Mouse (Mus musculus) megakaryocyte, adult 5-6 weeks (primary cell): ENCODE results near the gene Chsy1. TPM values are rescaled to one million over a fixed set of nuclear protein-coding genes. Genes with fewer than 3 reads are reported as not detected.

Experiments
- ATAC-seq: 2 replicates; pipeline ENCODE4 v1.8.0; 2016; ENCODE audit warnings: mild to moderate bottlenecking, inconsistent platforms; ENCODE audit not compliant: poor library complexity, severe bottlenecking
- total RNA-seq, 2 experiments: library from RNA; stranded (forward) in 1 of 2; stranded (reverse) in 1 of 2; fragments of 153-499, 151-499 nt in 1 of 2; fragments of 221-1000, 200-1000 nt in 1 of 2; gene quantifications; 2 replicates each; pipeline versions ENCODE4 v1.2.3 to v1.2.4; 2015 to 2017

The Chsy1 gene
- total RNA-seq, 2 experiments from 2014 or later = 18.2 to 37.1 TPM

- ATAC-seq = no peak
Observed at GRCm38 (mm10) chr7:66137309-66137708, 28.0 kb downstream of the Chsy1 start.

DNA sequence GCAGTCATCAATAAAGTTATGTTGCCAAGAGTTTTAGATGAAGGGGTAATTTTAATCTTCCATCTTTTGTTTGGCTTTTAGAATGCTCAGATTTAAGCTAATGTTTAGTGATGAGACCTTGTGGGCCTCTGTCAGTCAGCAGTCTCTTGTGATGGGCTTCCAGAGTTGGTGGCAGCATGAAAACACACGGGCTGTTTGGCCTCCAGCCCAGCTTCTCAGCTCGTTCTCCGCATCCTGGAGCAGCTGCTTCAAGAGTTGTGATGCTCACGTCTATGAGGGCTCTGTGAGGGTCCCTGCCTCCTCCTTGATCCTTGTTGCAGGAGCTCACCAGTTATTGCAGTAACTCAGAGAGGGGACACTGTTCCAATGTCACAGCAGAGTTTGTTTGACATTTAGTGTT, 29.0 kb downstream of the Chsy1 start:
- no peak for ATAC-seq

GRCm38 (mm10) chr7:66138878-66139277, 29.6 kb downstream of the Chsy1 start:
- ATAC-seq = no peak

- ATAC-seq = peak; percentile 66
Observed at GRCm38 (mm10) chr7:66140095-66140494, 30.8 kb downstream of the Chsy1 start.

GRCm38 (mm10) chr7:66140923-66141570, 31.7 kb downstream of the Chsy1 start:
- no peak for ATAC-seq

DNA sequence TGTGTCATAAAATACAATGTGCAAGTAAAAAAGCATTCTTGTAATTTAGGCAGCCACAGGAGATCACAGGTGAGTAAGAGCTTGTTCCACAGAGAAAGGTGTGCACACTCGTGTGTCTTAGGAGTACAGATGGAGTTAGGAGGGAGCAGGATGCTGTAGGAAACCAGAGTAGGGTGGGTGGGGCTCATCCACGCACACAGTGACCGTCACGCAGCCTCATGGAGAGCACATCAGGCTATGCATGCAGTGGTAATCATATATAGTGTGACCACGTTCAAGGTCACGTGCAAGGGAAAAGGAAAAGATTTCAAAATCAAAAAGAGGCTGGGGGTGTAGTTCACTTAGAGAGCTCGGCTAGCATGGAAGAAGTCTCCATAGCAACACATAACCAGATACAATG, 33.2 kb downstream of the Chsy1 start:
- no peak for ATAC-seq

DNA sequence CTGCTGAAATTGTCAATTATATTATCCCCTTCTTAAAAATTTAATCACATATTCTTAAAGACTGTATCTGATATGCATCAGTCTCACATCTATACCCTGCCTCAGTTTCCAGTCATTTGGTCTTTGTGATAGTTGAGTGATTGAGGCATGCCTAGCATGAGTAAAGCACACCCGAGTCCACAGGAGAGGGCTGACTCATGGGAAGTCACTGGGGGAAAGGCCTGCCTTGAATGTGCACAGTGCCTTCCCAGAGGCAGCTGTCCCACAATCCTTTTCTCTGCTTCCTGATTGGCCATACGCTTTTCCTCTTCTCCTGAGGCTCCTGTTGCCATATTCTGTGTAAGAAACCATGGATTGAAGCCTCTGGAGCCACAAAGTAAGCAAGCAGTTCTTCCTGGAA, 35.2 kb downstream of the Chsy1 start:
- ATAC-seq = no peak

- ATAC-seq = 0 out of 2 replicates have a peak, but pooled peaks have one; percentile 35
Observed at GRCm38 (mm10) chr7:66147156-66147555, 37.8 kb downstream of the Chsy1 start.

GRCm38 (mm10) chr7:66147816-66148215, 38.5 kb downstream of the Chsy1 start:
- ATAC-seq = no peak

- ATAC-seq = no peak
Observed at GRCm38 (mm10) chr7:66149506-66149905, 40.2 kb downstream of the Chsy1 start.

DNA sequence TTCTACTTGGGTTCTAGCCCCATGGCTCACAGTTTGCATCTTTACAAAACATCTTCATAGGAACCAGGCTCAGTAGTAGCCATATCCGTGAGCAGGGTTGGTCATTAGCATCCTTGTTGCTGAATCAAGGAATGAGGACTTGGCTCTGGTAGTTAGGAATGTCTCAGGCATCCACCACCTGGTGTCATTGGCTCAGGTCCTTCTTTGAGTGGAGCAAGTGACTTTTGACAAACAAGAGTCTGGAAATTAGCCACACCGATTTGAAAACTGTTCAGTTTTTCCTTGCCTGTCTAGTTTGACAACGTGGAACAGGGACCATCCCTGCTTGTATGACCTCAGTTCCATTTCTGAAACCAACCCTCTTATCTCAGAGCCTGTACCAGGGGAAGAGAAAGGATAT, 41.1 kb downstream of the Chsy1 start:
- no peak for ATAC-seq

DNA sequence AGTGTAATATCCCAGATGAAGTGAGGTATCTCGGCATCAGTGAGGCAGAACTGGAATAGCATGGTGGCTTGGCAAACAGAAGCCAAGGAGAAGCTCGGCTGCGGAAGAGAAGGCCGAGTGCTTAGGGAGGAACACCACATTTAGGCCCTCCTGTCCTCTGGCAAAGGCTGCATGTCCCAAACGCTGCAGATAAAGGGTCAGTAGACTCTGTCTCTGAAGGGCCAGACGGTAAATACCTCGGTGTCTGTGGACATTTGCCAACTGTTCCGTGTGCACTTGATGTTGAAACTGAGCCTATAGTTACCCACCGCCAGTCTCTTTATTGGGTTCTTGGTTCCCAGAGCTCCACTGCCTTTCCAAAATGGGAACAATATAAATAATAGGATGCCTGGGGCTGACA, 48.1 kb downstream of the Chsy1 start:
- ATAC-seq = no peak

DNA sequence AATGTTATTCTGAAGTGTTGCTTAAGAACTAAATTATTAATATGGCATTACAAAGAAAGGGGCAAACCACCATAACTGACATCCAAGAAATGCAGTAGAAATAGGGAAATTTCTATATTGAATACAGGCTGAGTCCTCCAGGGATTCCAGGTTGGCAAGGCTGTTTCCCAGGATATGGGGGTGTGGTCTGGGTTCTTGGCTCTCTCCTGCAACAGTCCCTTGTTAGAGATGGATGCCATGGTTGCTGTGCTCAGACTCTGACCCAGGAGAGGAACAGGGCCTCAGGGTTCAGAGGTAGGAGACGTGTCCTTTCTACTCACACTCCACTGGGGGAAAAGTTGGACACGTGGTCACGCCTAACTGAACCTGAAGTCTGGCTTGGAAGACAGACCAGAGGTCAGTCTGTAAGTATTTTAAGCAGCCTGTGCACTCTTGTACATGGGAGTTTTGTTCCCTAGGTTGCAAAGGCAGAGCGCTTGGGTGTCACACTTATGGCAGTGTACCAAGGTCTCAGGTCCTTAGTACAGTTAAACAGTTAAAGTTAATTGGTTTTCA, 48.6 kb downstream of the Chsy1 start:
- no peak for ATAC-seq

GRCm38 (mm10) chr7:66158616-66159129, 49.4 kb downstream of the Chsy1 start:
- no peak for ATAC-seq

DNA sequence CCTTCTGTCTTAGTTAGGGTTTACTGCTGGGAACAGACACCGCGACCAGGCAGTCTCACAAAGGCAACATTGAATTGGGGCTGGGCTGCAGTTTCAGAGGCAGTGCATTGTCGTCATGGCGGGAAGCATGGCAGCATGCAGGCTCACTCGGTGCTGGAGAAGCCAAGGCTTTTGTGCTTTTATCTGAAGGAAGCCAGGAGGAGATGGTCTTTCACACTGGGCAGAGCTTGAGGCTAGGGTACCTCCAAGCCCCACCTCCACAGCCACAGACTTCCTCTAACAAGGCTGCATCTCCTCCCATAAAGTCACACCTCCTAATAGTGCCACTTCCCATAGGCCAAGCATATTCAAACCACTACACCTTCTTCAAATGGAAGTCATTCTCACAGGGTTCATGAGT, 50.6 kb downstream of the Chsy1 start:
- peak; percentile 70 for ATAC-seq

DNA sequence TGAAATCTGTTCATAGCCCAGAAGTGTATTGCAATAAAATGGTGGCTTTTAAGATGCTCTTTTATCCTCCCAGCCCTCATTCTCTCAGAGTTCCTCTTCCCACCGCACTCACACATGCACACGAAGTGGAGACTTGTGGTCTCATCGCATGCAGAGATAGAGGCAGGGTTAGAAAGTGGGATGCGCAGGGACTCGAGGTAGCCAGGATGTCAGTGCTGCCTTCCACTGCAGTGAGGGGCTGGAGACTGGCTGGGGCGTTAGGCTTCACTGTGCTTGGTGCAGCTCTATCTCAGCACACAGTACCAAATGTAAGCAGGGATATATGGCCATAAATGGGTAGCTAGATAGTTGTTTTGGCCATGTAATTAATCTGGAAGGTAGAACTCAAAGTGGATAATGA, 52.5 kb downstream of the Chsy1 start:
- ATAC-seq = no peak

- ATAC-seq = no peak
Observed at GRCm38 (mm10) chr7:66162489-66162888, 53.2 kb downstream of the Chsy1 start.

DNA sequence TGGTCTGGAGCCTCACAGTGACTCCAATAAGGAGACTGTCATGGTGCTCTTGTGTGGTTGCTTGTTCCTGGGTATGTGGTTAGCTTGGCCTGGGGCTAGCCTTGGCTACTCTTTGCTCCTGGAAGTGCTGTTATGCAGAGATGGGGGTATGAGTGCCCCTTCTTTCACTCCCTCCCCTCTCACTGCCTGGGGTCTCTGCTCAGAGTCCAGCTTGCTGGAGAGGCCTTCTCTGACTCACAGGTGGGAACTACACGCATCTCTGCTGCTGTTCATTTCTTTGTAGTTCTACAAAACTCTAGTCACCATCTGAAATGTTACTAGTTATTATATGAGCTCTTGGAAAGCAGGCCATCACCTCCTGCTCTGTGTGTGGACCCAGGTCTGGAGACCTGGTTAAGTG, 53.7 kb downstream of the Chsy1 start:
- ATAC-seq = no peak

GRCm38 (mm10) chr7:66164427-66165031, 55.2 kb downstream of the Chsy1 start:
- no peak for ATAC-seq

- no peak for ATAC-seq
Observed at GRCm38 (mm10) chr7:66165036-66165798, 55.9 kb downstream of the Chsy1 start.

- no peak for ATAC-seq
Observed at GRCm38 (mm10) chr7:66168877-66169276, 59.6 kb downstream of the Chsy1 start.

GRCm38 (mm10) chr7:66169476-66169875, 60.2 kb downstream of the Chsy1 start:
- no peak for ATAC-seq
